Mouse (Mus musculus) heart, adult 2 months (tissue): ENCODE measurements around the gene Napepld.
A peak's percentile ranks its signal among the peaks of the same experiment; 100 is the strongest.

ENCODE experiments used
- CTCF ChIP-seq: fragments of 200-600 bp; IDR thresholded peaks from 2 replicates; pipeline ENCODE4 v1.8.1; 2022; ENCODE audit warnings: antibody characterized with exemption, mild to moderate bottlenecking, moderate library complexity
- EP300 ChIP-seq: fragments of 200-500 bp; IDR thresholded peaks from 2 replicates; pipeline ENCODE4 v1.6.1; 2011; ENCODE audit warnings: low read depth, low read length, control low read depth; ENCODE audit not compliant: insufficient read depth
- POLR2A ChIP-seq: fragments of 200-500 bp; IDR thresholded peaks from 2 replicates; pipeline ENCODE4 v1.6.1; 2011; ENCODE audit warnings: mild to moderate bottlenecking, low read depth, low read length, control low read depth; ENCODE audit not compliant: insufficient read depth

DNA sequence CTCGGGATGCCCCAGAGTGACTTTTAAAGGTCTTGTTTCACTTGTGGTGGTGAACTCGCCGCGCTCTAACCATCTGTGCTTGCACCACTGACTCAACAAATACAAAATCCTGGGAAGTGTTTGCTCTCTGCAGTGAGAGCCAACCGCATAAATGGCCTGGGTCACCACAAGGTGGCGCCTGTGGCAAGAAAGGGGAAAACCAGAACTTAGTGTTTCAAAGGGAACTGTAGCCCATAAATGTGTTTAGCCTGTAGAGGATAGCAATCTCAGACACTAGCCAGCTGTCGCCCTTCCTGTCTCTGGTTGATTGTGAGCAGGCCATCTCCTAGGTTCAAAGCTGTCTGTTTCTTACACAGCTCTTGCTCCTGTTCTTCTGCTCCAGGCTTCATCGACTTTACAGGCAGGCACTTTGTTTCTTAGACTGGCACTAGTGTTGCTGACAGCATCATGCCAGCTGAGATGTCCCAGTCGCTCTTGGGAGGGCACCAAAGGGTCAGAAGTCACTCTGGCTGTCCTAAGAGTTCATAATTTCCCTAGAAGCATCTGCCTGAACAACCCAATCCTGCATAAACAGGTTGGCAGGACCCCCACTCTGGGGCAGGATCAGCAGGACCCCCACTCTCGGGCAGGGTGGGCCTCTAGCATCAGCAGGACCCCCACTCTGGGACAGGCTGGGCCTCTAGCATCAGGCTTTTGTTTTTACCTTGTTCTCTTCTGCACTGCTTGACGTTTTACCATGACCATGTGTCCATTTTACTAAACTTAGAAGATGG, 42.4 kb downstream of the Napepld start:
- TF ChIP-seq CTCF (peak; percentile 90), POLR2A (no peak), EP300 (0 out of 2 replicates have a peak, but pooled peaks have one; percentile 11)
